Mouse (Mus musculus): Measurements from ENCODE around the gene Coro2b. TPM values are rescaled to one million over a fixed set of nuclear protein-coding genes. Genes with fewer than 3 reads are reported as not detected.

Coro2b gene
- polyA plus RNA-seq, 1 experiment from 2014 or later = 5.8 TPM

DNA sequence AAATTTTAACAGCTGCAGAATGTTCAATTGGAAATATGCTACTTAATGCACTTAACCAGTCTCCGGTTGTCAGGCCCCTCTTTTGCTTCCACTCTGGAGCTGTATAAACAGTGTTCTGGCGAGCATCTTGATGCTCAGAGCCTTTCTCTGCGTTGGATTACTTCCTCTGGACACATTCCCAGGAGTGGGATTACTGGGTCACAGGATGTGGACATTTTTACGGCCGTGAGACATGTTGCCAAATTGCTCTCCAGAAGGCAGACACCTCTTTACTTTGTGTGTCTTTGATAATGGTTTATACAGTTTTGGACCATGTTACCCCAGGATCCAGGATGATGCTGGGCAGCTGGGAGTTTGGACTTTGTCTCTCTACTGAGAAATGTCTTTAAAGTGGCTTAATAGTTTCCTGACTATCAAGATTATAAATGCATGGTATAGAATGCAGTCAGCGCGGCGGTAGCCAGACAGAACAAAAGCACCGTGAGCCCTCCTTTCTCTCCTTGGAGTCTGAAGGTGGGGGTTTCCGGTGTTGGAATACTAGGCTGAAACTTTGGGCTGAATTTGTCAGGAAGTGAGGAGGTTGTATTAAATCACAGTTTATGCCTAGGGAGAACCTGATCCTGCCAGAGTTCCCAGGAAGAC is 23.2 kb downstream of the Coro2b start:
- no peak for ATAC-seq (ENCODE audit: insufficient number of reproducible peaks, low FRiP score)
- no peak overlapping the region for H3K27ac ChIP-seq (ENCODE audit: poor library complexity, severe bottlenecking)
- WGBS = 66% methylated on average over 10 of the region's 10 CpGs

DNA sequence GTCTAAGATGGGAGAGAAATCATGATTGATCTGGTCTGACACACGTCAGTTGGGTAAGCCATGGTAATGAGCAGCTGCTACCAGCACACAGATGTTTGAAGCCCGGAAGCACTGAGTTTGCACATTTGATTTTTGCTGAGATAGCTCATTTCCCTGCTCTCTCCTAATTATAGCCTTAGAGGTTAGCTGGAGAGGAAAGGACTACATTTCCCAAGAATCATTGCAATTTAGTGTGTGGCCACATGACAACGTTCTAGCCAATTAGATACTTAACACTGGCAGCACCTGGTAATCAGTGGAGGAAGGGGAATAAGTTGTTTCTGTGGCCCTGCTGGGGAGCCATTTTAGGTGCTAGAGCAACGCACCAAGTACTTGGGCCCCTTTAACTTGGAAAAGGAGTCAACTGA is 26.3 kb downstream of the Coro2b start:
- H3K4me1 ChIP-seq (replicated peaks) = peaks cover 35% of the 10 kb centered on the region
- no peak overlapping the region for H3K9ac ChIP-seq
- no peaks in the 10 kb centered on the region for H3K27me3 ChIP-seq (replicated peaks)
- H3K36me3 ChIP-seq = no peaks in the 10 kb centered on the region
- H3K4me3 ChIP-seq = no peak overlapping the region
- H3K9me3 ChIP-seq (replicated peaks) = no peaks in the 10 kb centered on the region
- no peak overlapping the region for H3K27ac ChIP-seq (ENCODE audit: poor library complexity, severe bottlenecking)
- no peak for ATAC-seq (ENCODE audit: insufficient number of reproducible peaks, low FRiP score)
- WGBS = 61% methylated on average over 4 of the region's 4 CpGs
- no peak overlapping the region for H3K4me2 ChIP-seq

More for the DNA sequence above, 23.2 kb downstream of the Coro2b start:
- Histone ChIP-seq H3K27me3 (replicated peaks) (no peaks in the 10 kb centered on the region), H3K36me3 (no peaks in the 10 kb centered on the region), H3K9me3 (replicated peaks) (no peaks in the 10 kb centered on the region), H3K4me2 (no peak overlapping the region), H3K4me1 (replicated peaks) (peaks cover 24% of the 10 kb centered on the region), H3K9ac (no peak overlapping the region), H3K4me3 (no peak overlapping the region)

DNA sequence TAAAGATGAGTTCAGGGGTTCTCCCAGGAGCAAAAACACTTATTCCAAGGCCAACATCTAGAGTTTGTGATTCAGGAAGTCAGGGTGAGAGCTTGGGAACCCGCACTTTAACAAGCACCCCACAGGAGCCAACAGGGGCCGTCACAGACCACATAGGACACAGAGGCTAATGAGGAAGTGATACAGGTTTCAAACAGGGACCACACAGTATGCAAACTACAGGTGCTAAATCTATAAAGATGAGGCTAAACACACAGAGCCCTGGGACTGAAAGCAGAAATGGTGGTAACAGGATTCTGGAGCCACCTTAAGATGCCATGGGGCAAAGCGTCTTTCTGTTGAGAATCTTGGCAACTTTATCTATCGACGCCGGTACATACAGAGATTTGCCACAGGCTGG is 27.2 kb downstream of the Coro2b start:
- Histone ChIP-seq H3K9ac (no peak overlapping the region), H3K4me3 (no peak overlapping the region), H3K4me1 (replicated peaks) (peaks cover 39% of the 10 kb centered on the region), H3K9me3 (replicated peaks) (no peaks in the 10 kb centered on the region), H3K27ac (ENCODE audit: poor library complexity, severe bottlenecking) (no peak overlapping the region), H3K27me3 (replicated peaks) (no peaks in the 10 kb centered on the region), H3K36me3 (no peaks in the 10 kb centered on the region), H3K4me2 (no peak overlapping the region)
- ATAC-seq (ENCODE audit: insufficient number of reproducible peaks, low FRiP score) = no peak
- WGBS = 81% methylated on average over 6 of the region's 6 CpGs

DNA sequence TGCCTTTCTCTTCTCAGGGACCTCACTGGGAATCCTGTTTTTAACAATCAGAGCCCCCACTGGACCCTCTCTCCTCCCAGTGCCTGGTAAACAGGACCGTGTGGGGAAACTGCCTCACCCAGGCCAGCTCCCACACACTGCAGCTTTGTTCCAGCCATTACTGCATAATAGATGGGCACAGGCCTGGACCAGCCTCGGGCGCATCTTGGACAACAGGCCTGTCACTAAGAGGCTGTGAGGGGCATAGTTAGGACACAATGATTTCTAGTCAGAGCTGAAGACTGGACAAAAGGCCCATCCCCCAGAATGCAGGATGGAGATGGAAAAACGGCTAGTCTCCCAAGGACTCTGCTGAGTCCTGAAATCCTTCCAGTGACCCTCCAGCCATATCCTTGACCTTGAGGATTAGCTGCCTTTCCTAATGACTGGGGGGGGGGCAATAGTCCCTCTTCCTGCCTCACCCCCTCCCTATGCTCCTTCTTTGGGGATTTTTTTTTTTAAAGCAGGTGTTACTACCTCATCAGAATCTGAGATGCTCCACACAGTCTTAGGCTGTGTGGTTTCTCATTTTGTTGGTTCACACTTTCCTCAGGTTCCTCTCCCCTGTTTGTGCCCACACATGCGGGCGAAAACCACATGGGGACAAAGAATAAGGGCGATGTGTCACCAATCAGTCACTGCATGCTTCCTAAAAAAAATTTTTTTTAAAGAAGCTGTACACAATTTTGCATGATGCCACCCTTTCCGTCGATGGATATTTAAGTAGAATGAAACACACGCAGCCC is 27.9 kb downstream of the Coro2b start:
- Histone ChIP-seq H3K27ac (ENCODE audit: poor library complexity, severe bottlenecking) (no peak overlapping the region), H3K9ac (no peak overlapping the region), H3K4me2 (no peak overlapping the region), H3K4me1 (replicated peaks) (peaks cover 37% of the 10 kb centered on the region), H3K36me3 (no peaks in the 10 kb centered on the region), H3K27me3 (replicated peaks) (no peaks in the 10 kb centered on the region), H3K9me3 (replicated peaks) (no peaks in the 10 kb centered on the region), H3K4me3 (no peak overlapping the region)
- 82% methylated on average over 10 of the region's 10 CpGs for WGBS
- ATAC-seq (ENCODE audit: insufficient number of reproducible peaks, low FRiP score) = no peak

DNA sequence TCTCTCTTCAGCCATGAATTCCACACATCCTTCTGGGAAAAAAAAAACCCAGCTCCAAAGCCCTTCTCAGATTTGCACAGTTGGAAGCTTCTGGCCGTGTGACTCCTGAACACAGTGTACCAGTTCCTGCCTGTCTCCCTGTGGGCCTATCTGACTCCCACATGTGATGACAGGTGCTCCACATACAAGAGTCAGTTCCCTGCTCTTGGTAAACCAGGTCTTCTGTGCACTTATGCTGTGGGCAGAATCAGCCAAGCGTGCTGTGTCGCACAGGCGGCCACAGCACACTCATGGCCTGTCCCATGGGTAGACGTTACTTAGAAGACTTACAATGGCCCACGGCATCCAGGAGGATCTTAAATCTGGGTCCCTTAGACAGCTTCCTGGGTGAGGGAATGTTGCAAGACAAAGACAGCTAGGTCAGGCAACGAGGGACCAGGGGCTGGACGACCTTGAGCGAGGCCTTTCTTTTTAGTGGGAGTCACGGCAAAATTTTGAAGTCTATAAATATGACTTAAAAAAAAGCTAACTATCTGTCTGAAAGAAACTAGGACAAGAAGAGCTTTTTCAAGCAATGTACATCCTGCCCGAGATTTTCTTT is 30.3 kb downstream of the Coro2b start:
- 56% methylated on average over 11 of the region's 11 CpGs for WGBS
- no peak overlapping the region for H3K27ac ChIP-seq (ENCODE audit: poor library complexity, severe bottlenecking)

DNA sequence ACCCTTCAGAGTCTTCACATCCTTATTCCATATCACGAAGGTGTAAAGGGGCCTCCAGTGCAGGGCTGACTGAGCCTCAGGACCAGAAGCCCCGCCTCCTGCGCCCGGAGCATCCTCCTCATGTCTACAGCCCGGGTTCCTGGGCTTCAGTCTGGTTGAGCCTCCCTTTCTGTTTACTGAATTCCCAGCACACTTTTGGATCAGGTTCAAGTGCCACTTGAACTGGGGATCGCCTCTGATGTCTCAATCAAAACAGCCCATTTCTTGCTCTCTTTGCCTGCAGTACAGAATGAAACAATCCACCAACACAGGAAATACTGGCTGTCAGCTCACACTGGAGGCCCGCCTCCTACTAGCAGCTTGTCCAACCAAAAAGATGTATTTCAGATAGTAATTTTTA is 32.7 kb downstream of the Coro2b start:
- Histone ChIP-seq H3K9me3 (replicated peaks) (no peaks in the 10 kb centered on the region), H3K4me3 (no peak overlapping the region), H3K4me2 (no peak overlapping the region), H3K9ac (no peak overlapping the region), H3K36me3 (no peaks in the 10 kb centered on the region), H3K4me1 (replicated peaks) (peaks cover 26% of the 10 kb centered on the region), H3K27ac (ENCODE audit: poor library complexity, severe bottlenecking) (no peak overlapping the region), H3K27me3 (replicated peaks) (no peaks in the 10 kb centered on the region)
- ATAC-seq (ENCODE audit: insufficient number of reproducible peaks, low FRiP score) = no peak
- 54% methylated on average over 7 of the region's 7 CpGs for WGBS

More for the DNA sequence above, 30.3 kb downstream of the Coro2b start:
- no peaks in the 10 kb centered on the region for H3K36me3 ChIP-seq
- H3K27me3 ChIP-seq (replicated peaks) = no peaks in the 10 kb centered on the region
- no peak overlapping the region for H3K4me2 ChIP-seq
- peaks cover 32% of the 10 kb centered on the region for H3K4me1 ChIP-seq (replicated peaks)
- no peak overlapping the region for H3K4me3 ChIP-seq
- no peak; the same call in 1 of the 2 replicates for ATAC-seq (ENCODE audit: insufficient number of reproducible peaks, low FRiP score)
- no peak overlapping the region for H3K9ac ChIP-seq
- no peaks in the 10 kb centered on the region for H3K9me3 ChIP-seq (replicated peaks)

DNA sequence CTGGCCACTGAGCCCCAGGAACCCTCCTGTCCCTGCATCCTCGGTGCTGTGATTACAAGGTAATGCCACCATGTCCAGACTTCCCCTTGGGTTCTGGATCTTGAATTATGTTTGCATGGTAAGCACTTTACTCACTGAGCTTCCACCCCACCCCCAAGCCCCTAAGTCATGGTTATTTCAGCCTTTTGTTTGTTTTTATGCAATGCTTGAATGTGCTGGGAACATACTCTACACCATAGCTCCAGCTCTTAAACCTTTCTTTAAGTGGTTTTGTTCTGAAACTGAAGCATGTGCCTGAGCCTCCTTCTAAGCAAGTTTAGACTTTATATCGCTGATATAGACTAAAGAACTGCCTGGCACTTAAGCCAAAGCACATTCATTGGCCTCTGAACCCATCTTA is 34.5 kb downstream of the Coro2b start:
- no peak overlapping the region for H3K4me3 ChIP-seq
- no peak overlapping the region for H3K27ac ChIP-seq (ENCODE audit: poor library complexity, severe bottlenecking)
- no peaks in the 10 kb centered on the region for H3K27me3 ChIP-seq (replicated peaks)
- 76% methylated on average over 2 of the region's 2 CpGs for whole genome bisulfite sequencing
- peaks cover 31% of the 10 kb centered on the region for H3K4me1 ChIP-seq (replicated peaks)
- no peaks in the 10 kb centered on the region for H3K9me3 ChIP-seq (replicated peaks)
- no peak for ATAC-seq (ENCODE audit: insufficient number of reproducible peaks, low FRiP score)
- no peak overlapping the region for H3K9ac ChIP-seq
- no peaks in the 10 kb centered on the region for H3K36me3 ChIP-seq
- no peak overlapping the region for H3K4me2 ChIP-seq

DNA sequence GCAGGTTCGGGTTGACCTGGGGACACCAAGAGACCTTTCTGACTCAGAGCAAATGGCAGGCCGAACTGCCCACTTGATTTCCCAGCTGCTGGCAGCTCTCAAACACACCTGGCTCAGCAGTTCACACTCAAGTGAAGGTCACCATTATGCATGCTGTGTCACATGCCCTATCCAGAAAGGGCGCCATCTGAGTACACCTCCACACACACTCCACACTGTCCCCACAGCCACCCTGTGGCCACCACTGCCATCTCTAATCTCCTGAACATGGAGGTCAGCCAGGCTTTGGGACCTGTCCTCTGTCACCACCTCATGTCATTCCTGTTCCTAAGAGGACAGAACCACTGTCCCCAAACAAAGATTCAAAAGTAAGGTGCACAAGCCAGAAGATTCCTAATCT is 35.3 kb downstream of the Coro2b start:
- peaks cover 34% of the 10 kb centered on the region for H3K4me1 ChIP-seq (replicated peaks)
- H3K4me2 ChIP-seq = no peak overlapping the region
- no peaks in the 10 kb centered on the region for H3K27me3 ChIP-seq (replicated peaks)
- no peak overlapping the region for H3K9ac ChIP-seq
- ATAC-seq (ENCODE audit: insufficient number of reproducible peaks, low FRiP score) = no peak
- no peak overlapping the region for H3K4me3 ChIP-seq
- no peak overlapping the region for H3K27ac ChIP-seq (ENCODE audit: poor library complexity, severe bottlenecking)
- 76% methylated on average over 3 of the region's 3 CpGs for WGBS
- H3K9me3 ChIP-seq (replicated peaks) = no peaks in the 10 kb centered on the region
- H3K36me3 ChIP-seq = no peaks in the 10 kb centered on the region

DNA sequence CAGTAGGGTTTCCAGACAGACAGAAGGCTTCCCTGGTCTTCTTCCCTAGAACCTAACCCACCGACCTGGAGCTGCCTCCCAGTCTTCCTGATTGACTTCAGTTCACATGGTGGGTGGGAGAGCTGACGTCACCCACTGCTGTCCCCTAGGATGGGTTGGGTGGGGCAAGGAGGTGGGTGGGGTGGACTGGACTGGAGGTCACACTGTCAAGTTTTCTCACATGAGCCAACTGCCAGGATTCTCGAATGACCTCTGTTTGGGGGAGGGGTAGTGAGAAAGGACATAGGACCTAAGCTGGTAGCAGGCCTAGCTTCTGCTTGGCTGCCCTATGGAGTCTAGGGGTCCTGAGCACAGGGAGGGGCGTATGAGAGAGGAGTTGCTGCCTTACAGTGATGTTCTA is 36.8 kb downstream of the Coro2b start:
- Histone ChIP-seq H3K4me3 (no peak overlapping the region), H3K27ac (ENCODE audit: poor library complexity, severe bottlenecking) (no peak overlapping the region), H3K9ac (no peak overlapping the region), H3K4me1 (replicated peaks) (peaks cover 20% of the 10 kb centered on the region), H3K27me3 (replicated peaks) (no peaks in the 10 kb centered on the region), H3K36me3 (no peaks in the 10 kb centered on the region), H3K4me2 (no peak overlapping the region), H3K9me3 (replicated peaks) (no peaks in the 10 kb centered on the region)
- ATAC-seq (ENCODE audit: insufficient number of reproducible peaks, low FRiP score) = no peak
- WGBS = 67% methylated on average over 4 of the region's 4 CpGs

DNA sequence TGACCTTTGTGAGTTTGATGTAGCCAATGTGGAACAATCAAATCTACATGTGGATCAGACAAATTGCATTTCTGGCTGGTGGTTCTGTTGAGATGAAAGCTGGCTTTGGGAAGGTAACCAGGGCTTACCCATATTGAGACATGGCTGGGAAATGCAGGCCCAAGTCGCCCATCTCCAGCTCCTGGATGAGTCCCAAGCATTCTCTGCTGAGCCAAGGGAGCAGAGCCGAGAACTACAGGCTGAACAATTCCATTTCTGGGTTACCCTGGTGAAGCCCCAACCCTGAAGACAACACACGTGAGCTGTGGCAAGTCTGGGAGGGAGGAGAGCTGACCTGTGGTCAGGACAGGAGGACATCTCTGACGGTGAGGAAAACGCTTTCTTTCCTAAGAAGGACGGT is 37.9 kb downstream of the Coro2b start:
- H3K36me3 ChIP-seq = no peaks in the 10 kb centered on the region
- WGBS = 83% methylated on average over 6 of the region's 6 CpGs
- H3K27me3 ChIP-seq (replicated peaks) = no peaks in the 10 kb centered on the region
- no peaks in the 10 kb centered on the region for H3K9me3 ChIP-seq (replicated peaks)
- peaks cover 17% of the 10 kb centered on the region for H3K4me1 ChIP-seq (replicated peaks)
- no peak overlapping the region for H3K4me3 ChIP-seq
- no peak overlapping the region for H3K9ac ChIP-seq
- H3K4me2 ChIP-seq = no peak overlapping the region
- no peak overlapping the region for H3K27ac ChIP-seq (ENCODE audit: poor library complexity, severe bottlenecking)
- no peak for ATAC-seq (ENCODE audit: insufficient number of reproducible peaks, low FRiP score)

All from heart, embryonic 12.5 days (tissue).